25 mouse cellular contexts compared by ENCODE assay signal in the genomic region with DNA sequence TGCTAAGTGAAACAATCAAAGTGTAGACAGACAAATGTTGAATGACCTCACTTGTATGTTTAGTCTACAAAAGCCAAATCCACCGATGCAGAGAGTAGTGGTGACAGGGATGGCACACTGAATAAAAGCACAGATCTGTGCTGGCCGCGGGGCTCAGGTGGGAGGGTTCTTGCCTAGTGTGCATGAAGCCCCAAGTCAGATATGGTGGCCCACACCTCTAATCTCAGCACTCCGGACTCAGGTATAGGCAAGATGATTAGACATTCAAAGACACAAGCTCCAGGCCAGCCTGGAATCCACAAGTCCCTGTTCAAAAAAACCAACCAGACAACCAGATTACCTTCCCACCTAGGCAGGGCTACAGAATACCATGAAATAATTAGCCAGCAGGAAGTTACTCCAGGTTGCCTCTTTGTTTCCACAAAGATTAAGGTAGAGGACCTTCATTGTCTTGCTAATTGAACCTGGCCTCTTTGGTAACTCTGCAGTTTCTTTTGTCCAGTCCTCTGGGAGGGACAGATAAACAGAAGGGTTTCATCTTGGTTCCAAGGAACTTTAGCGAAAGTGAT. TPM values are rescaled to one million over a fixed set of nuclear protein-coding genes. Genes with fewer than 3 reads are reported as not detected.
"Had no signal": no experiment of that assay in that cellular context is flagged by ENCODE, and none has a peak within 500 bp of the region (broad histone marks: within the 10 kb centered on the region; RNA-seq: fewer than 3 reads in every experiment).

No protein-coding gene starts in this region.

- H3K36me3 ChIP-seq: liver, embryonic 13.5 days; midbrain, embryonic 12.5 days; midbrain, embryonic 15.5 days; neural tube, embryonic 12.5 days; neural tube, embryonic 15.5 days; stomach, embryonic 15.5 days had no signal

- DNase-seq: layer of hippocampus, postnatal 36 days; liver, embryonic 13.5 days; lung, embryonic 14.5 days; right cerebral cortex, adult 18-20 months; right cerebral cortex, postnatal 14 days; right cerebral cortex, postnatal 4 days; thymus, adult 18-20 months; thymus, postnatal 36 days had no signal

- H3K27ac ChIP-seq: kidney, postnatal 0 days; left cerebral cortex, adult 2 months; liver, embryonic 13.5 days; macrophage; midbrain, embryonic 12.5 days; midbrain, embryonic 15.5 days; neural tube, embryonic 12.5 days; neural tube, embryonic 15.5 days; stomach, embryonic 15.5 days had no signal

- ATAC-seq: intestine, postnatal 0 days; lung, postnatal 0 days; midbrain, embryonic 15.5 days had no signal

- H3K9me3 ChIP-seq: liver, embryonic 13.5 days; midbrain, embryonic 12.5 days; midbrain, embryonic 15.5 days; neural tube, embryonic 12.5 days; neural tube, embryonic 15.5 days; stomach, embryonic 15.5 days had no signal

- H3K27me3 ChIP-seq: liver, embryonic 13.5 days; midbrain, embryonic 15.5 days; neural tube, embryonic 12.5 days; neural tube, embryonic 15.5 days; stomach, embryonic 15.5 days had no signal

- H3K4me3 ChIP-seq: left cerebral cortex, adult 2 months; liver, embryonic 13.5 days; midbrain, embryonic 12.5 days; midbrain, embryonic 15.5 days; neural tube, embryonic 12.5 days; neural tube, embryonic 15.5 days; stomach, embryonic 15.5 days had no signal

- H3K9ac ChIP-seq: liver, embryonic 13.5 days; lung, embryonic 14.5 days; midbrain, embryonic 12.5 days; midbrain, embryonic 15.5 days; neural tube, embryonic 12.5 days; neural tube, embryonic 15.5 days; stomach, embryonic 15.5 days had no signal

- H3K4me2 ChIP-seq: liver, embryonic 13.5 days; lung, embryonic 14.5 days; midbrain, embryonic 12.5 days; midbrain, embryonic 15.5 days; neural tube, embryonic 12.5 days; neural tube, embryonic 15.5 days; stomach, embryonic 15.5 days had no signal

RNA-seq across cellular contexts. Expression of a gene that starts 4.5 kb away (rescaled TPM):
- total RNA-seq: layer of hippocampus, adult 8-10 months; layer of hippocampus, postnatal 10 days; layer of hippocampus, postnatal 36 days; left cerebral cortex, adult 2 months; left cerebral cortex, postnatal 36 days; megakaryocyte, adult 5-6 weeks had no signal
- polyA plus RNA-seq: intestine, postnatal 0 days; kidney, embryonic 14.5 days; limb, embryonic 11.5 days; liver, embryonic 13.5 days; lung, embryonic 14.5 days; macrophage; midbrain, embryonic 12.5 days; midbrain, embryonic 15.5 days; neural tube, embryonic 12.5 days; neural tube, embryonic 15.5 days; testis, adult 2 months had no signal

RNA-seq across cellular contexts. Expression of a gene that starts 14.8 kb away (rescaled TPM):
- total RNA-seq: megakaryocyte, adult 5-6 weeks had no signal
- polyA plus RNA-seq: macrophage had no signal

RNA-seq across cellular contexts. Expression of a gene that starts 15.5 kb away (rescaled TPM):
- total RNA-seq: megakaryocyte, adult 5-6 weeks had no signal
- polyA plus RNA-seq: macrophage had no signal
